Mouse (Mus musculus): Measurements from ENCODE around the gene Cyp27b1.

- TF ChIP-seq CTCF (IDR thresholded peaks at IDR 0.05; ENCODE audit: insufficient read depth, low read depth, low read length) (no peak), POLR2A (IDR thresholded peaks at IDR 0.05; ENCODE audit: insufficient read depth, low read depth, low read length) (no peak)
Observed at GRCm38 (mm10) chr10:127001297-127001696, 46.8 kb upstream of the Cyp27b1 start.

Measured in olfactory bulb, adult 2 months (tissue).